Mouse (Mus musculus) erythroblast, embryonic 14.5 days (primary cell): Measurements from ENCODE around the gene Krt25. TPM values are rescaled to one million over a fixed set of nuclear protein-coding genes. Genes with fewer than 3 reads are reported as not detected.

Experiments used
- H3K27me3 ChIP-seq: 2 replicates; pipeline ENCODE4 v1.6.1; 2012; ENCODE audit warnings: inconsistent platforms; ENCODE audit not compliant: control insufficient read depth
- H3K36me3 ChIP-seq: 2 replicates; pipeline ENCODE4 v1.6.1; 2012; ENCODE audit warnings: mild to moderate bottlenecking, inconsistent platforms; ENCODE audit not compliant: control insufficient read depth
- H3K4me1 ChIP-seq: 2 replicates; pipeline ENCODE4 v1.6.1; 2012; ENCODE audit warnings: inconsistent platforms; ENCODE audit not compliant: control insufficient read depth
- H3K4me3 ChIP-seq: replicated peaks from 2 replicates; pipeline ENCODE3; 2012; ENCODE audit warnings: moderate library complexity, mild to moderate bottlenecking, inconsistent platforms
- H3K9me3 ChIP-seq: 2 replicates; pipeline ENCODE4 v1.6.1; 2012; ENCODE audit warnings: low read length, inconsistent platforms, mixed read lengths; ENCODE audit not compliant: control insufficient read depth
- GATA1 ChIP-seq: IDR thresholded peaks from 2 replicates; pipeline ENCODE4 v1.6.1; 2012; ENCODE audit warnings: low read length, inconsistent platforms, mixed read lengths
- TAL1 ChIP-seq: IDR thresholded peaks from 3 replicates; pipeline ENCODE4 v1.6.1; 2012; ENCODE audit warnings: low read length, inconsistent platforms, mixed read lengths
- polyA plus RNA-seq: library from polyadenylated mRNA; stranded (reverse); fragments of >175 nt; gene quantifications from 2 replicates; pipeline ENCODE4 v1.2.3, GENCODE M21; 2012

Gene Krt25
- polyA plus RNA-seq, 1 experiment = not detected

DNA sequence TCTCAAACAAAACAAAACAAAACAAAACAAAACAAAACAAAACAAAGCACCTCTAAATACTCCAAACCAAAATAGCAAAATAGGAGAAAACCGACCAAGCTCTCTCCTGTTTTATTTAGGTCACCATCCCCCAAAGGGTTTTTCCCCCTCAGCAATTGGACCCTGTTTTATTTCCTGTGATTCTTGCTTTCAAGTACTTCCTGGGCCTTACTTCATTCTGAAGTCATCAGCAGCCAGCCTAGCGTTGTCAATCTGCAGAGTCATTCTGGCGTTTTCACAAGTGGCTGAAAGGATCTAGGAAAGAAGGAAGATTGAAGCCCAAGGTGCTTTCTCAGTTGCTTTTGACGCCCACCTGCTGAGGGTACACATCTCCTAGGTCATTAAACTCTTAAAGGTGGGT lies 39.4 kb downstream of the Krt25 start:
- no peaks in the 10 kb centered on the region for H3K4me1 ChIP-seq
- H3K9me3 ChIP-seq = no peaks in the 10 kb centered on the region
- no peaks in the 10 kb centered on the region for H3K36me3 ChIP-seq
- TF ChIP-seq TAL1 = no peak
- no peak for TF ChIP-seq GATA1
- no peaks in the 10 kb centered on the region for H3K27me3 ChIP-seq
- H3K4me3 ChIP-seq = no peak overlapping the region

DNA sequence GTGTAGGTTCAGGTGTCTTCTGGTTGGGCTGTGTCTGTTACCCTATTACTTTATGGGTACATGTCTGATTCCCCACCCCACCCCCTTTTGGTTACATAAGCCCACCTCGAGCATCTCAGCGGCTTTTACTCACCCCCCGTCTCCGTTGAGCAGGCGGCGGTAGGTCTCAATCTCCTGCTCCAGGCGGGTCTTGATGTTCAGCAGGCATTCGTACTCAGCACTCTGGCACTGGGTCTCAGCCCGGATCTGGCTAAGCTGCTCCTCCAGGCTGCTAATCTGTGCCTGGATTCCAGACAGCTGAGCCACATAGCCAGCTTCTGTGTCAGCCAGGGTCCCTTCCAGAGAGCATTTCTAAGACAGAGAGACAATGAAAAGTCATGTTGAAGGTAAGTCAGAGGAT lies 41.6 kb downstream of the Krt25 start:
- Histone ChIP-seq H3K36me3 (no peaks in the 10 kb centered on the region), H3K4me1 (no peaks in the 10 kb centered on the region), H3K4me3 (no peak overlapping the region), H3K27me3 (no peaks in the 10 kb centered on the region), H3K9me3 (no peaks in the 10 kb centered on the region)
- TF ChIP-seq TAL1 = no peak
- TF ChIP-seq GATA1 = no peak

DNA sequence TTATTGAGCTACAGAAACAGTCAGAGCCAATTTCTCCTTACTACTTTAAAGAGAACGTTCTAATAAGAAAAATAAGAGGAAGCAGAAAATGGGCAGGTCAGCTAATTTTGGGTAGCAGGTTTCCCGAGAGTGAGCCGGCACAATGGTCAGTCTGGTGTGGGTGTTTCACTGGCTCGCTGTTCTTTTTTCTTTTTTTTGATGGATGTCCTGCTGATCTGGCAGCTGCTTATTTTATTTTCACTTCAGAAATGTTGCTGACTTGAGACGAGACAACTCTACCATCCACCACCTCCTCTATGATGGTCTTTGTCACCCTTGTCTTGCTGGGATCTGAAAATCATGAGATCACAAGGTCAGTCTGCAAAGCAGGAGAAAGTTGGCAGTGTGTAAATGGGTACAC lies 42.8 kb downstream of the Krt25 start:
- TF ChIP-seq GATA1 = no peak
- TF ChIP-seq TAL1 = no peak

DNA sequence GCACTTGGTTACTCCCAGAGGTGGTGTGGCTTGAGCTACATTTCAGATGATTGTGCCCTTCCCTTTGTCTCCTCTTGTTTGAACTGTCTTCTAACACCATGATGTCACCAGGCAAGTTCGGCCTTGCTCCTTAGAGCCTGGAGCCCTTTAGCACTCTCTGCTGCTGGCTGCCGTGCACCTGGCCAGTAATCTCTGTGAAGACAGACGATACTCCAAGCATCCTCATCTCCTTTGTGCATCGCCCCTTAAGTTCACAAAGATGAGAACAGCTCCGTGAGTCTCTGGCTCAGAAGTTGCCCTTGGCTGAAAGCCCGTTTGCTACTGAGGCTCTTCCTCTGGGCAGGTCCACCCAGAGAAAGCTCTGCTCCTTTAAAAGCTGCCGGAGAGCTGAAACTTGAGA lies 46.0 kb downstream of the Krt25 start:
- Histone ChIP-seq H3K9me3 (no peaks in the 10 kb centered on the region), H3K4me3 (no peak overlapping the region), H3K4me1 (no peaks in the 10 kb centered on the region), H3K36me3 (no peaks in the 10 kb centered on the region), H3K27me3 (no peaks in the 10 kb centered on the region)
- no peak for TF ChIP-seq TAL1
- no peak for TF ChIP-seq GATA1

More for the DNA sequence above, 42.8 kb downstream of the Krt25 start:
- Histone ChIP-seq H3K27me3 (no peaks in the 10 kb centered on the region), H3K4me1 (no peaks in the 10 kb centered on the region), H3K4me3 (no peak overlapping the region), H3K9me3 (no peaks in the 10 kb centered on the region), H3K36me3 (no peaks in the 10 kb centered on the region)

DNA sequence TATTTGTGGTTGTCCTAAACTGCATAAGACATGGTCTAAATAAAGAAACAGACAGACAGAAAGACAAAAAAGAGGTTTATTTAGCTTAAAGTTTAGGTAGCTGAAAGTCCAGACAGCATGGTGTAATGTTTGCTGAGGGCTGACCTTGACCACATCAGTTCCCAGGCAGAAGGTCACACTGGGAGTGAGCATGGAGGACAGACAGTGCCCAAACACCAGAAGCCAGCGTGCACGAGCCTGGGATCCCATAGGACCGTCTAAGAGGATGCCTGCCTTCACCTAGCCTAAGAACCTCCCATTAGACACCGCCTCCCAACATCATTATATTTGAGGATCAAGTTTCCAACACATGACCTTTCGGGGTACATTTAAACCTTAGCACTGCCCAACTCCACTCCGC lies 47.1 kb downstream of the Krt25 start:
- no peaks in the 10 kb centered on the region for H3K27me3 ChIP-seq
- H3K4me1 ChIP-seq = no peaks in the 10 kb centered on the region
- TF ChIP-seq GATA1 (no peak), TAL1 (no peak)
- no peaks in the 10 kb centered on the region for H3K36me3 ChIP-seq
- no peaks in the 10 kb centered on the region for H3K9me3 ChIP-seq
- H3K4me3 ChIP-seq = no peak overlapping the region

DNA sequence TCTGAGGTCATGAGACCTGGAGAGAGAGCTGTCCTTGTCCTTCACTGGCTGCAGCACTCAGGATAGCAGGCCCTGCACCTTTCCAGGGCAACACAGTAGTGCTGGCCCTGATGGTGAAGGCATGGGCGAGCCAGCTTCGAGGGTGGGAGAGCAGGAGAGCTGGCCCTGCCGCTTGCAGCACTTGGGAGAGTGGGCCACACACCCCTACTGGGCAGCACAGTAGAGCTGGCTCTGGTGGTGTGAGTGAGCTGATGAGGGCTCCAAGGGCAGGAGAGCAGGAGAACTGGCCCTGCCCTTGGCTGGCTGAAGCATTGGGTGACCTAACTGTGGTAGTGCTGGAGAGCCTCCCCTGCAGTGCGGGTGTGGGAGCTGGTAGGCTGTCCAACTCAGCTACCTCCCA lies 50.0 kb downstream of the Krt25 start:
- Histone ChIP-seq H3K4me3 (no peak overlapping the region), H3K9me3 (no peaks in the 10 kb centered on the region), H3K27me3 (no peaks in the 10 kb centered on the region), H3K4me1 (no peaks in the 10 kb centered on the region), H3K36me3 (no peaks in the 10 kb centered on the region)
- TF ChIP-seq TAL1 (no peak), GATA1 (no peak)

DNA sequence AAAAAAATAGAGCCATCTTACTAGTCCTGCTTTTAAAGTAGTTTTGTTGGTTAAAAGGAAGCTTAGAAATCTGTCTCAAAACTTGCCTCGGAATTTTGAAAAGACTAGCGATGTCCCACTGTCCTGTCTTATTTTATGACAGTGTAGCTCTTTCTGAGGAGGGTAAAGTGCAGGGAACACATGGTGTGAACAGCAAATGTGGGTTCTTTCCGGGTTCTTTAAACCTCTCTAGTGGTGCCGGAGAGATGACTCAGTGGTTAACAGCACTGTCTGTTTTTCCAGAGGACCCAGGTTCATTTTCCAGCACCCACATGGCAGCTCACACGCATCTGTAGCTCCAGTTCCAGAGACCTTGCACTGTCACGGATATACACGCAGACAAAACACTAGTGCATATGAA lies 53.6 kb downstream of the Krt25 start:
- no peaks in the 10 kb centered on the region for H3K27me3 ChIP-seq
- H3K4me3 ChIP-seq = no peak overlapping the region
- no peak for TF ChIP-seq GATA1
- TF ChIP-seq TAL1 = no peak
- no peaks in the 10 kb centered on the region for H3K9me3 ChIP-seq
- no peaks in the 10 kb centered on the region for H3K4me1 ChIP-seq
- H3K36me3 ChIP-seq = no peaks in the 10 kb centered on the region

DNA sequence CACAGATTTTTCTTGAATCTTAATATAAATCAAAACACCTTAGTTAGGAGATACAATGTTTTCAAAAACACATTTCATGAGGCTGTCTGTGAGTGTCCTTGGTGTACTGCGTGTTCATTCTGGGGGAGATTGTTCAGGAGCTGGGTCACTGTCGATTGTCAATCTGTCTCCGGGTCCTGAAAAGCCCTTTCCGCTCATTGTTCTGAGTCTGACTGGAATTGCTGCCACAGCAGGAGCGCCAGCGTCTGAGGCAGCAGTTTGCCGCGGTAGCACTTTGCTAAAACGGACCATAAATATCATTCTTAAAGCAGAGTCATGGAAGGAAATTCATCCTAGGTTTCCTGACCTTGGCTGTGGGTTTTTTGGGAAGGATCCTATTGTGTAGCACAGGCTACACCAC lies 57.0 kb downstream of the Krt25 start:
- Histone ChIP-seq H3K9me3 (no peaks in the 10 kb centered on the region), H3K4me1 (no peaks in the 10 kb centered on the region), H3K36me3 (no peaks in the 10 kb centered on the region), H3K4me3 (no peak overlapping the region), H3K27me3 (no peaks in the 10 kb centered on the region)
- TF ChIP-seq TAL1 (no peak), GATA1 (no peak)

Other genes with a start within 250 kb of the Krt25 start
- gene Tns4, start 233.6 kb downstream of the Krt25 start, polyA plus RNA-seq = not detected in 2 replicates
- gene Ccr7, start 167.9 kb downstream of the Krt25 start, polyA plus RNA-seq = 0.06 TPM in 1 of 2 replicates, not detected in the other
- 58.6 and 64.5 TPM in 2 replicates for gene Smarce1, start 91.9 kb downstream of the Krt25 start, polyA plus RNA-seq
- gene Krt222, start 78.9 kb downstream of the Krt25 start, polyA plus RNA-seq = 0.02 TPM in 1 of 2 replicates, not detected in the other
- gene Krt24, start 37.7 kb downstream of the Krt25 start, polyA plus RNA-seq = not detected in 2 replicates
- not detected in 2 replicates for gene Krt26, start 15.0 kb upstream of the Krt25 start, polyA plus RNA-seq
- gene Krt27, start 28.2 kb upstream of the Krt25 start, polyA plus RNA-seq = not detected in 2 replicates
- not detected in 2 replicates for gene Krt28, start 52.0 kb upstream of the Krt25 start, polyA plus RNA-seq
- 0.22 and 0.51 TPM in 2 replicates for gene Krt10, start 66.4 kb upstream of the Krt25 start, polyA plus RNA-seq
- gene Krt12, start 99.3 kb upstream of the Krt25 start, polyA plus RNA-seq = not detected in 2 replicates
- gene Krt20, start 115.2 kb upstream of the Krt25 start, polyA plus RNA-seq = not detected in 2 replicates
- not detected in 2 replicates for gene Krt23, start 170.2 kb upstream of the Krt25 start, polyA plus RNA-seq
- gene Krt39, start 198.4 kb upstream of the Krt25 start, polyA plus RNA-seq = not detected in 2 replicates
- not detected in 2 replicates for gene Krt40, start 220.2 kb upstream of the Krt25 start, polyA plus RNA-seq
- not detected in 2 replicates for gene Krtap3-3, start 227.9 kb upstream of the Krt25 start, polyA plus RNA-seq
- not detected in 2 replicates for gene Krtap3-2, start 233.9 kb upstream of the Krt25 start, polyA plus RNA-seq
- gene Gm11939, start 236.5 kb upstream of the Krt25 start, polyA plus RNA-seq = not detected in 2 replicates
- gene Krtap3-1, start 243.7 kb upstream of the Krt25 start, polyA plus RNA-seq = not detected in 2 replicates